Mouse (Mus musculus): ENCODE measurements around the gene Lin52. TPM values are rescaled to one million over a fixed set of nuclear protein-coding genes. Genes with fewer than 3 reads are reported as not detected.

Lin52 gene
- polyA plus RNA-seq, 1 experiment = 4.5 TPM

DNA sequence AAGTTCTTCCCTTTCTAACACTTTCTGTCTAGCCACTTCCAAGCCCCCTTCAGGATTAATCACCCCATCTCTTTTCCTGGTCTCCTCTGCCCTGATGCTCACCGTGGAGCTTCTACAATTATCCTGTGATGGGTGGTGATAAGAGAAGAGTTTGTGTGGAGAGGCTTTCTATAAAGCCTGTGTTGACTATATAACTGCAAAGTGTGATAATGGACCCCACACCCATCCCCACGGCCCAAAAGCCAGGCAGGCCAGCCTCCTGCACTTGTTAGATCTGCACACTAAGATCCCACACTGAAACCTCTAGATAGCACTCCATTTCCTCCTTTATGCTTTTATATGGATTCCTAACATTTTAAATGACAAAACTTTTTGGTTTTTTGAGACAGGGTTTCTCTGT, 66.8 kb downstream of the Lin52 start:
- Histone ChIP-seq H3K27me3 (ENCODE audit: control insufficient read depth, insufficient read depth, low read length) (no peaks in the 10 kb centered on the region), H3K4me3 (ENCODE audit: extremely low read depth, insufficient read depth, insufficient read length) (no peak overlapping the region), H3K27ac (ENCODE audit: insufficient read depth, low read length) (no peak overlapping the region), H3K36me3 (ENCODE audit: control insufficient read depth, insufficient read depth, low read length) (no peaks in the 10 kb centered on the region; the same call in 1 of the 2 replicates), H3K4me1 (ENCODE audit: control insufficient read depth, insufficient read depth, insufficient read length) (no peaks in the 10 kb centered on the region)
- no peak for DNase-seq (ENCODE audit: low read depth in 1 of 2, low spot score in 2 of 2)
- WGBS = 82% methylated on average over 2 of the region's 2 CpGs
- TF ChIP-seq POLR2A (IDR thresholded peaks at IDR 0.05; ENCODE audit: low read depth, low read length) (no peak), CTCF (IDR thresholded peaks at IDR 0.05; ENCODE audit: extremely low read depth, insufficient read depth, insufficient read length, insufficient replicate concordance) (no peak)

DNA sequence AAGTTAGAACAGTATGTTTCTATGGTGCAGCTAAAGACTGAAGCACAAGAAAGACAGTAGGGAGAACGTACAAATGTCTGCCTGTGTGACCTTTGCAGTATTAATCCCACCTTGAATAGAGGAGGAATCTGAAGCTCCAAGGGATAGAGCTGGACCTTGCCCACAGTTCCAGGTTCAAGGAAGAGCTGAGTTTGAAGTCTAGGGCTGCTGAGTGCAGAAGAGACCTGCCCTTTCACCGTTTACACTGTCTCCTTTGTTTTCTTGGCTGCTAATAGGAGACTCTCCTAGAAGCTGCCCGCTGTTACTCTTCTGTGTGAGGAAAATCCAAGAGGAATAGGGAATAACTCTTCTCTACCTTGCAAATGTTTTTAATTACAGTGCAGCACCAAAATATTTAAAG, 72.5 kb downstream of the Lin52 start:
- Histone ChIP-seq H3K4me3 (ENCODE audit: extremely low read depth, insufficient read depth, insufficient read length) (no peak overlapping the region), H3K27ac (ENCODE audit: insufficient read depth, low read length) (no peak overlapping the region), H3K4me1 (ENCODE audit: control insufficient read depth, insufficient read depth, insufficient read length) (no peaks in the 10 kb centered on the region; the same call in 1 of the 2 replicates), H3K36me3 (ENCODE audit: control insufficient read depth, insufficient read depth, low read length) (no peaks in the 10 kb centered on the region; the same call in 1 of the 2 replicates), H3K27me3 (ENCODE audit: control insufficient read depth, insufficient read depth, low read length) (no peaks in the 10 kb centered on the region)
- 94% methylated on average over 3 of the region's 3 CpGs for WGBS
- no peak for TF ChIP-seq POLR2A (IDR thresholded peaks at IDR 0.05; ENCODE audit: low read depth, low read length)
- no peak for TF ChIP-seq CTCF (IDR thresholded peaks at IDR 0.05; ENCODE audit: extremely low read depth, insufficient read depth, insufficient read length, insufficient replicate concordance)
- no peak for DNase-seq (ENCODE audit: low read depth in 1 of 2, low spot score in 2 of 2)

DNA sequence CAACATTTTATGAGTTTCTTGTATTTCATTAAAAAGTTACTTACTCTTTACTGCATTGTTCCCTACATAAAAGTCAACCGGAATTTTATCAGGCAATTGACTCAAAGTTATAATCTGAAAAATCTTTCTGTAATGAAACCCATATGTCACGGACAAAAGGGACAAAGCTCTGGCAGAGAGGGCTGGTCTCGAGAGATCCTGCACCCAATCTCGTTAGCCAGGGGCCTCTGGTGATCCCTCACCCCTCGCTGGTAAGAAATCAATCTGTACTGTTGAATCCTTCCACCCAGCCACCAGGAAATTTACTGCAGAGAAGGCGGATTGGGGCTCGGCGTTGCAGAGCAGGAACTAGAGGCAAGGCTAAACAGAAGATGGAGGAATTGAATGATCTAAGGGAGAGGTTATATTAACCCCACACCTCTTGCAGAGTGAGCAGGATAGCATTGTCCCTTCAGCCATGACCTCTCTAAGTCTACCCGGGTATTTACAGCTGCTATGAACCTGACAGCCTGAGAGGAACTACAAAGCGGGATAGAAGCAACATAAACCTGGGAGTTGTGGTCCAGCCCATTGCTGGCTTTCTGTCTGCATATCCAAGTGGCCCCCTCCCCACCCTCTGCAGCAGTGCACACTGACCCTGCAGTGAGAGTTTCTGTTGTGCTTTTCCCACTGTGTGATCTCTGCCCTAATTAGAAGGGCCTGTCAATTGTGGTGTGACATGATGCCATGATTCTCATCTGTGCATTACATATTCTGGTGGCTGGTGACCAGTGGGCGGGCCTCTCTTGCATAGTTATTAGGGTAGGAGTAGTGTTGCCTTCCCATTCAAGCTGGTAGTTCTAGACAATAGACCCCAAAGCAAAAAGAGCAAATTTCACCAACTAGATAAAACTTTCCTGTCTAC, 73.2 kb downstream of the Lin52 start:
- no peak for DNase-seq (ENCODE audit: low read depth in 1 of 2, low spot score in 2 of 2)
- Histone ChIP-seq H3K4me1 (ENCODE audit: control insufficient read depth, insufficient read depth, insufficient read length) (no peaks in the 10 kb centered on the region; the same call in 1 of the 2 replicates), H3K4me3 (ENCODE audit: extremely low read depth, insufficient read depth, insufficient read length) (no peak overlapping the region), H3K27ac (ENCODE audit: insufficient read depth, low read length) (peak overlapping the region; percentile 11; the same call in 1 of the 2 replicates), H3K27me3 (ENCODE audit: control insufficient read depth, insufficient read depth, low read length) (no peaks in the 10 kb centered on the region), H3K36me3 (ENCODE audit: control insufficient read depth, insufficient read depth, low read length) (no peaks in the 10 kb centered on the region; the same call in 1 of the 2 replicates)
- TF ChIP-seq CTCF (IDR thresholded peaks at IDR 0.05; ENCODE audit: extremely low read depth, insufficient read depth, insufficient read length, insufficient replicate concordance) = no peak
- no peak for TF ChIP-seq POLR2A (IDR thresholded peaks at IDR 0.05; ENCODE audit: low read depth, low read length)
- 91% methylated on average over 11 of the region's 11 CpGs for WGBS

DNA sequence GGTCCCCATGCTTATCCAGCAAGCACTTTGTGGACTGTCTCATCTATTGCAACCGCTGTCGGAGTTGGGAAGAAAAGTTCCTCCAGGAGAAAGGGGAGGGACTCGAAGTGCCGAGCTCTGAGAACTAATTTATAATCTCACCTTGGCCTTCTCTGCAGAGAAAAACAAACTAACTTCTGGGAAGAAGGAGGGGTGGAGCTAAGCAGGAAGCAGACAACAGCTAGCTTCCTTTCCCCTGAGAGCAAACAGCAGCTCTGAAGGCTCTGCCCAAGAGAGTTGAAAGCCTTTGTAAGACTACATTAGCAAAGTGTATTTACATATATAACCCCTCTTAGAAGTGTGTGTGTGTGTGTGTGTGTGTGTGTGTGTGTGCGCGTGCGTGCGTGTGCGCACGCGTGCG, 74.2 kb downstream of the Lin52 start:
- no peak for DNase-seq (ENCODE audit: low read depth in 1 of 2, low spot score in 2 of 2)
- WGBS = 56% methylated on average over 12 of the region's 12 CpGs
- Histone ChIP-seq H3K36me3 (ENCODE audit: control insufficient read depth, insufficient read depth, low read length) (no peaks in the 10 kb centered on the region; the same call in 1 of the 2 replicates), H3K27ac (ENCODE audit: insufficient read depth, low read length) (peak overlapping the region; percentile 67), H3K4me1 (ENCODE audit: control insufficient read depth, insufficient read depth, insufficient read length) (no peaks in the 10 kb centered on the region; the same call in 1 of the 2 replicates), H3K4me3 (ENCODE audit: extremely low read depth, insufficient read depth, insufficient read length) (no peak overlapping the region), H3K27me3 (ENCODE audit: control insufficient read depth, insufficient read depth, low read length) (no peaks in the 10 kb centered on the region)
- no peak for TF ChIP-seq CTCF (IDR thresholded peaks at IDR 0.05; ENCODE audit: extremely low read depth, insufficient read depth, insufficient read length, insufficient replicate concordance)
- no peak for TF ChIP-seq POLR2A (IDR thresholded peaks at IDR 0.05; ENCODE audit: low read depth, low read length)

DNA sequence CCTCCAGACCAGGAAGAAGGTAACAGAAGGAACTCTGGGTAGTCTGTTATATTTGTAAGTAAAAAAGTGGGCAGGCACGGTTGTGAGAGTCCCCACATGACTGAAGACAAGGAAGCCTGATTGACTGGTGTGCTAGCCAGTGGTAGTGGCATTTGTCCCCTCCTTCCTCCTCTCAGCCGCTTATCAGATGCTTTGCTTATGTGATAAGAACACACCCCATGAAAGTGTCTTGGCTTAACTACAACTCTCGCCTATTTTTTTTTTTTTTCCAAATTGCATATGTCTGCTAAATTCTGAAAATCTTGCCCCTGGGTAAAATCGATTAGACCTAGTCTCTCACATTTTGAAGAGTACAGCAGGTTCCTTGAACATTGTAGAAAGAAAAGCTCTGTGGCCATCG, 79.2 kb downstream of the Lin52 start:
- WGBS = 84% methylated on average over 5 of the region's 5 CpGs
- no peaks in the 10 kb centered on the region for H3K4me1 ChIP-seq (ENCODE audit: control insufficient read depth, insufficient read depth, insufficient read length)
- no peak overlapping the region for H3K27ac ChIP-seq (ENCODE audit: insufficient read depth, low read length)
- H3K27me3 ChIP-seq (ENCODE audit: control insufficient read depth, insufficient read depth, low read length) = no peaks in the 10 kb centered on the region
- no peak for DNase-seq (ENCODE audit: low read depth in 1 of 2, low spot score in 2 of 2)
- TF ChIP-seq POLR2A (IDR thresholded peaks at IDR 0.05; ENCODE audit: low read depth, low read length) (no peak), CTCF (IDR thresholded peaks at IDR 0.05; ENCODE audit: extremely low read depth, insufficient read depth, insufficient read length, insufficient replicate concordance) (no peak)
- H3K4me3 ChIP-seq (ENCODE audit: extremely low read depth, insufficient read depth, insufficient read length) = no peak overlapping the region
- H3K36me3 ChIP-seq (ENCODE audit: control insufficient read depth, insufficient read depth, low read length) = peaks cover 6% of the 10 kb centered on the region; the same call in 1 of the 2 replicates

DNA sequence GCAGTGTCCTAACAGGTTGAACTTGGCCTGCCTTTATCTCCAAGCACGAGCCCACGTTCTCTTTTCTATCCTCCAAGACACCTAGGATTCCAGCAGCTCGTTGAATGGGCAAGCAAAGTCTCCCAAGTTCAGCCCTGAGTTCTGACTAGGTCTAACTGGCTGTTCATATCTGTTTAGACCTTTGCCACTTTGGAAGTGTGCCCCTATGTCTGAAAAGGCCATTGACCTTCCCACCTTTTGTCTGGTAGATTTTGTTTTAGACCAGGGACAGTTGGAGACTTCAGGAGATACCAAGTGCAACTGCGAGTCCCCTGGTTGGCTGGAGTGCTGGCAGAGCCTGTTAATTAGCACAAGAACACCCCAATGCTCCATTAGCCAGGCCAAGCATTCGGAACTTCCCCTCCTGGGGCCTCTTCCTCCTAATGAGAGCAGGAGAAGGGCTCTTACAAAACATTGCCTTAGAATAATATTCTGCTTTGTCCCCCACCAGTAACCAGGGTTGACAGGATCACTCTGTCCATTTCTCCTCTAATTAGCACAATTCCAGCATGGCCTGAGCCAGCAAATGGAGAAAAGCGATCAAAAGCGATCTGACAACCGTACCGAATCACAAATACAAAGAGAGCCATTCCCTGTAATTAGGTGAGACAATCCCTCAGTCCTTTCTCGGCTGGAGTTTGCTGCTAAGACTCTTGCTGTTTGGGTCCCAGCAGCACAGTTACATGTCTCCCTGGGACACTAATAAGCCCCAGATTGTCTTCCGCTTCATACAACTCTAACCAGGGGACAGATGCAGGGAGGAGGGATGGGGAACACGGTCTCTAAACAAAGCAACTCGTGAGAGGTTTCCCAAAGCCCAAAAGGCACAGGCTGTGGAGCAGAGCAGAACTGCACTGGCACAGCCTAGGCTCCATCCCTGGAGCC, 80.9 kb downstream of the Lin52 start:
- H3K27ac ChIP-seq (ENCODE audit: insufficient read depth, low read length) = no peak overlapping the region
- no peak overlapping the region for H3K4me3 ChIP-seq (ENCODE audit: extremely low read depth, insufficient read depth, insufficient read length)
- TF ChIP-seq CTCF (IDR thresholded peaks at IDR 0.05; ENCODE audit: extremely low read depth, insufficient read depth, insufficient read length, insufficient replicate concordance) (no peak), POLR2A (IDR thresholded peaks at IDR 0.05; ENCODE audit: low read depth, low read length) (no peak)
- no peak for DNase-seq (ENCODE audit: low read depth in 1 of 2, low spot score in 2 of 2)
- no peaks in the 10 kb centered on the region for H3K4me1 ChIP-seq (ENCODE audit: control insufficient read depth, insufficient read depth, insufficient read length)
- H3K36me3 ChIP-seq (ENCODE audit: control insufficient read depth, insufficient read depth, low read length) = peaks cover 6% of the 10 kb centered on the region; the same call in 1 of the 2 replicates
- WGBS = 92% methylated on average over 13 of the region's 13 CpGs
- H3K27me3 ChIP-seq (ENCODE audit: control insufficient read depth, insufficient read depth, low read length) = no peaks in the 10 kb centered on the region

Data from spleen, adult 2 months (tissue).